Mouse (Mus musculus): ENCODE results near the gene Daam1.

Daam1 gene

DNA sequence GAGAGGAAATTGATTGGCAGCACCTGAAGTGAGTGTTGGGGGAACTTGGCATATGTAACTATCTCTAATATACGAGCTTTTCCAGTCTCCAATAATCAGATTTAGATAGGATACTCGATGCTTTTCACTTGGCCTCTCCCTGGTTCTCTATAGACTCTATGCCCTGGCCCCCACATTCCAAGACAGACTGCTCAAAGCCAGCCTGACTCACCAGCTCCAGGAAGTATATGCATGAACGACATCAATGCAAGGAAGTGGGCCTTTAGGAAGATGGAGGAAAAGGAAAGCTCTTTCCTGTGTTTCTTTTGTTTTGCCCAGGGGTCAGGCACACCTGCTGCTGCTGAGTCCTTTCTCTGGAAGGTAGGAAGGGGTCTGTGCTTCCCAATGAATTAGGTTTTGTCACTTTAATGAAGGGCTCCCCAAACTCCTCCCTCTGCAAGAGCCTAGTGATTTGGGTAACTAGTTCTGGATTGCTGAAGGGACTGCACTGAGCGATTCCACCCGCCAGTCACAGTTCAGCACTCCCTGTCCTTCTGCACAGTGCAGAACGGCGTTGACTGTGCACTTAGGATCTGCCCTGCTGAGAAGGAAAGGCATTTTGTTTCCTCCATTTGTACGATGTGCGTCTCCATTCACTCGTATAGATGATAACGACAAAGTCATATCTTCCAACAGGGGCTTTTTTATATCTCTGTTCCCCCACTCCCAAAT lies 95.3 kb downstream of the Daam1 start:
- in situ Hi-C loops (cut with MboI; ENCODE audit: unreplicated experiment in 2 of 2) = no loop called here

DNA sequence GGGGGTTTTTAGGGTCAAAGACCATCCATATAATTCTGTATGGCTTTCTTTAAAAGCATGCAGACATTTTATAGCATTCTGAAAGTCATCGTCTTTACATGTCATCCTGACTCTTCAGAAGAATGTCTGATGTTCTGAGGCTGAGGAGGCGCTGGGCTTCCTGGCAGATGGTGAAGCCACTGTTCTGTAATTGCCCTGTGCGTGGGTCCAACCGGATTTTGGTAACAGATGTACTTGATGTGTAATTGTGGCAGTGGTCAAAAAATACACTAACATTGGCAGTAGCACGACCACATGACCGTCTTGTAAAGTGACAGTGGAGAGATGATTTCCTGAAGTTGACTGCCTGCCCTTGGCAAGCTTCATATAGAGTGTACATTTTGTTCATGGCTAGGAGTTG lies 97.2 kb downstream of the Daam1 start:
- in situ Hi-C loops (cut with MboI; ENCODE audit: unreplicated experiment in 2 of 2) = no loop called here

DNA sequence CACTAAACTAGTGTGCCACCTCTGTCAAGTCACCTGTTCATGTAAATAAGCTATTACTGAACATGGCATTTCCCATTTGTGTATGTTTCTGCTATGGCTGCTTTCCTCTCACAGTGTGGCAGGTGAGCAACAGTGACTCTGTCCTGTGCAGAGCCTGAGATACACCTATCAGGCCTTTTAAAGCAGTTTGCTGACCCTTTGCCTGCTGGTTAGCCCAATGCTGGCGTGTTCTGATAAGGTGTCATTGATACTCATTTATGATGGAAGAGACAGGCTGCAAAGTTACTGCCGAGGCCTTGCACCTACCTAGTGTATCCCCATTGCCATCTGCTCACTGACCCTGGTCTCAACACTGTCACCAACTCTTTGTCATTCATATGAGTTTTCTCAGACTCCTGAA lies 99.0 kb downstream of the Daam1 start:
- in situ Hi-C loops (cut with MboI; ENCODE audit: unreplicated experiment in 2 of 2) = no loop called here

DNA sequence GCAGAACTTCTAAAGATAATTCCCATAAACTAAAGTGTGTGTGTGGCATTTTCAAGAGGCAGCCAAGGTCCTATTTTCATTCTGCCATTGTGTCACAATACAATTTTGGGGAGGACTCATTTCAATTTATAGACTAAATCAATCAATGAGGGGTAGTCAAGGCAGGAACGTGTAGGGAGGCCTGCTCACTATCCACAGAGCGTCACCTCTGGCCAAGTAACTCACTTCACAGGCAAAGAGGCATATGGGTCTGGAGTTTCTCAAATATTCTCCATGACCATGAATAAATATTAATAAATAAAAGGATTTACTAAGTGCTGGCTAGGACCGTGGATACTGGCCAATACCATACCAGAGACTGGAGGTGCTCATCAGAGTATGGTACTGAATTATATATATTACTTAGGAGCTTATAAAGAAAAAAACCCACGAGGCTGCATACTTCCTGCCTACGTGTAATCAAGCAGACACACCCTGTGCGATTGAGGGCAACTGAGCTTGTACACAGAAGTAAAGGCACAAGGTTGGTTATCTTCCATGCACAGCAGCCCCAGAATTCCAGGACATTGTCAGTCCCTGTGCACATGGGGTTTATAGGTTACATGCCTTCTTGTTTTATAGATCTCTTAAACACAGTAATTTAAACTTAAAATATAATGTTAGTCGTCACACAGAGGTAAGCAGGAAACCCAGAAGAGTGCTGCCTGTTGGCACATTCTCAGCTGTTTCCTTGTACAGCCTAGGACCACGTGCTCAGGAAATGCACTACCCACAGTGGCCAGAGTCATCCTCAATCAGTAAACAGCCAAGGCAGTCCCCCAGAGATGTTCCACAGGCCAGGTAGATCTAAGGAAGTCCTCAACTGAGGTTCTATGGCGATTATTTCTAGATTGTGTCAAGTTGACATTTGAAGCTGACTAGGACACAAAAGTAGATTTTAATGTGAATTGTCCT lies 101.8 kb downstream of the Daam1 start:
- in situ Hi-C loops (cut with MboI; ENCODE audit: unreplicated experiment in 2 of 2) = no loop called here

DNA sequence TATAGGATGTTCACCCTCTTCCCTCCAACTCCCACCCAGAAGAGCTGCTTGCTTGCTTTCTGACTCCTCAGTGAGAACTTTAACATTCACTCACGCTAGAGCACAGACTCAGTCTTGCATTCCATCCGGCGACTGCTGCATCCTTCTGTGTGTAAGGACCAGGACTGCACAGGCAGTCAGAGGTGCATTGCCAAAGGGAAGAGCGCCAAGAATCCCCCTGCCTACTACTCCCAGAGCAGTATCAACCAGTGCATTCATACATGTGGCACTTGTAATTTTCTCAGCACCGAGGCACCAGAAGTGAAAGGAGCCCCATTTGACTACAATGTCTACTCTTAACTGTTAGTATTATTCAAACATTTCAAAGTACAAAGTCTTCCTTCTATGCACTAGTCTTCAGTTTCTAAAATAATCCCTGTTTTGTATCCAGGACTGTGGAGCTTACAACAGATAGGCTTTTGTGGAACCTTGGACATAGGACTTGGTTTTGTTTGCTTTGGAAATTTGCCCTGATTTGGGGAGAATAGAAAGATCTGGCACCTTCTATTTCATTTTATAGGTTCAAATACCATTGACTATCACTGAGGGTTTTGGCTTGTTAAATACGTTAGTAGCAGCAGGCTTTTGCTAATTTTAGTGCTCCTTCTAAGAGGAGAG lies 103.2 kb downstream of the Daam1 start:
- in situ Hi-C loops (cut with MboI; ENCODE audit: unreplicated experiment in 2 of 2) = no loop called here

DNA sequence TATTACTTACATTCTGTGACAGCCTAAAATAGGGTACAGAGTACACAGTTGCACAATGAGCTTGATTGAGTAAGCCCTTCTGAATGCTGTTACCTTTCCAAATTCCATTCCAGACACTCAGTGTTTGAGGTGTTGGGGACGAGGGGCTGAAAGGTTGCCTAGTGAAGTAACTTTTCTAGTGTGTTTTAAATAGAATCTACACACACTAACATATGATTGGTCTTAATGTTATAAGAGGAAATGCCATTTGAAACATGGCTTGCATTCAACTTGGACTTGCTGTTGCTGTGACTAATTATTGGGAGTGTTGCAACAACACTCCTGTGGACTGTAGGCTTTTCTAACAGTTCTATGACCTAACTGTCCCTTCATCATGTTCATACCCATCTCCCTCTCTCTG lies 105.8 kb downstream of the Daam1 start:
- in situ Hi-C loops (cut with MboI; ENCODE audit: unreplicated experiment in 2 of 2) = no loop called here

DNA sequence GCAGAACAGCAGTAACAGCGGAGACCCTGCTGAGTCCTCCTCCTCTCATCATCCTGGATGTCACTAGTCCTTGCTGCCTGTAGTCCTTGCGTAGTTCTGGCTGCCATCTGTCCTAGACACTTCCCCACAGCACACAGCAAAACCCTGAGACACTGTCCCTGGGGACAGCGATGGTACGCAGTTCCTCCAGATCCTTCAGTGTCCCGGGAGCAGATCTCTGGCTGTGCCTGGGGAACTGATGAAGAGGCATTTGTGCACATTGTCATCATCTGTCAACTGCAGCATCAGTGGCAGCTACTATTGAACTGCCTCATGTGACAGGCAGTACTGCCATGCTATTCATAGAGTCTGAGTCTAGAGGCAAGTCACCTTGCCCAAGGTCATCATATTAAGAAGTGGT lies 107.6 kb downstream of the Daam1 start:
- in situ Hi-C loops (cut with MboI; ENCODE audit: unreplicated experiment in 2 of 2) = no loop called here

DNA sequence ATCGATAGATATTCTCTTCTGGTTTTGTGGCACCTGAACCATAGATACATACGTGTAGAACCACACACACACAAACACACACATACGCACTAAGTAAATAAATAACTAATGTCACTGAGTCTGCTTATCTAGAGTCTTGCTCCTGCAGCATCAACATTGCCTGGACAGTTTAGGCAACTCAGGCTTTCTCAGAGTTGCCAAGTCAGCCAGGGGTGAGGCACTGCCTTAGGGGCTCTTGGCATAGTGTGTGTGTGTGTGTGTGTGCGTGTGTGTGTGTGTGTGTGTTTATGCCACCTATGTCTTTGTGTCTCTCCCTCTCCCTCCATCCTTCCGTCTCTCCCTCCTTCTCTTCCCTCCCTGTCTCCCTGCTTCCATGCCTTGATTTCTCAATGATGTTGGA lies 110.4 kb downstream of the Daam1 start:
- in situ Hi-C loops (cut with MboI; ENCODE audit: unreplicated experiment in 2 of 2) = no loop called here

DNA sequence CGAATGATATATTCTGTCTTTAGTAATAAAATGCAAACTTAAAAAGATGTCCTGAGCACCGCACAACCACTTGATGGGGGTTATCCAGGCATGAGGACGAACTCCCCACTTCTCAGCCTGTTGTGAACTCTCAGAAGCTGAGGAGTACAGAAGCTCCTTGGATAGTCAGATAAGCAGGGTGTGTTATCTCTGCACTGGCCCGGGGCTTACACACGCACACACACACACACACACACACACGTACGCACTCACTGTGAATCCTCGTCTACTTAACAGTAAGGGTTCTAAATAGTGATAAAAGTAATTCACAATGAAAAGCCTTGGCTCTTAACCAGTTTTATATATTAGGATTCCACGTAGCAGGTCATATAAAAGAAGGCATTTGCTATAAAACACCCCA lies 112.2 kb downstream of the Daam1 start:
- in situ Hi-C loops (cut with MboI; ENCODE audit: unreplicated experiment in 2 of 2) = no loop called here

DNA sequence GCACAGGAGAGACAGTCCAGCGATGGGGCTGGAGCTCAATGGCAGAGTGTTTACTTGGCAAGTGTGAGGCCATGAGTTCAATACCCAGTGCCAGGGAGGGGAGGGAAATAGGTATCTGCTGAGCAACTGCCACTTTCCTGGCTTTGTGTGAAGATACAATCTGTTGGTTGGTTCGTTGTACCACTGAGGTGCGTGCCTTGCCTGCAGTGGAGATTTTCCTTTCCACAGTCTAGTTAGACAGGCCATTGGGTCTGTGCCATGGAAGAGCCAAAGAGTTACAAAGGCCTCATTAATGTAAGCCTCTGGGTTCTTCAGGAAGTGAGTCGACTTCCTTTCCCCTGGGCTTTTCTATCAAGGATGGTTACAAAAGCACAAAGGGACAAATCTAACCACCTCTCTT lies 112.8 kb downstream of the Daam1 start:
- in situ Hi-C loops (cut with MboI; ENCODE audit: unreplicated experiment in 2 of 2) = no loop called here

DNA sequence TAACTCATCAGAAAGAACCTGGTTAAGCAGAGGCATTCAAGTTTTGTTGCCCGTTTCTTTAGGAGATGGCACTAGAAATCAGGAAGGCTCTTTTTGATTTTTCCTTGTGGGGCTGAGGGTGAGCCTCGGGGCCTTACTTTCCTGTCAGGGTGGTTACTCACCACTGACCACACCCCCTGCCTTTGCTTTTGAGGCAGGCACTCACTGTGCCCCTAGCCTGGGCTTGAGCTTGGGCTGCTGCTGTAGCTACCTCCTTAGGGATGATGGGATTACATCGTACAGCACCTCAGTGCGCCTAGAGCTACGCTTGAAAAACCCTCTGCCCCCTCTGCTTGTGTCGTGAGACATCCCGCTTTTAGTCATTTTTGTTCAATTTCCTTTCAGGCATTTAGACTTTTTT lies 115.0 kb downstream of the Daam1 start:
- in situ Hi-C loops (cut with MboI; ENCODE audit: unreplicated experiment in 2 of 2) = no loop called here

DNA sequence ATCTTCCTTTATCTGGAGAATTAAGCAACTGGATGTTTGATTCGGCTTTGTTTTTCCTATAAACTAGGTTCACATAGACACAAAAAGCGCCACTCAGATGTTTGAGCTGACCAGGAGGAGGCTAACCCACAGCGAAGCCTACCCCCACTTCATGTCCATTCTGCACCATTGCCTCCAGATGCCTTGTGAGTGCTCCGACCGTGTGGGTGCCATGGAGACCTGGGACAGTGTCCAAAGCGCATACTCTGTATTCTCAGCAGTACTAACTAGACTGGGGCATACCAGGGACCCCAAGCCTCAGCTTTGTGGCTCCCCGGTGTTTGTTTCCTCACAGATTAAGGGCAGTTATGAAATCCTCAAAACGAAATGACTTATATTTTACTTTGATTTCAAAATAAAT lies 115.6 kb downstream of the Daam1 start:
- in situ Hi-C loops (cut with MboI; ENCODE audit: unreplicated experiment in 2 of 2) = no loop called here

DNA sequence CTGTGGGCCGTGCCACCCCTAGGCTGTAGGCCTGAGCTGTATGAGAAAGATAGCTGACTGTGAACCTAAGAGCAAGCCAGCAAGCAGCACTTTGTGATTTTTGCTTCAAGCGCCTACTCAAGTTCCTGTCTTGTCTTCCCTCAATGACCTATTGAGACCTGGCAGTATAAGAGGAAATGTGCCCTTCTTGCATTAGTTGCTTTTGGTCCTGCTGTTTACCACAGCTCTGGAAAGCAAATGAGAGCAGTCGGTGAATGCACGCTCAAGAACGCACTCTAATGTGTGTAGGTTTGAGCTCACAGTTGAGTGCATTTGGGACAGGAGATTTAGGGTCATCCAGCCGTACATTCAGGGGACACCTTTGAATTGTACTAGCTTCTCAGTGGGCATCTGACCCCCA lies 118.1 kb downstream of the Daam1 start:
- in situ Hi-C loops (cut with MboI; ENCODE audit: unreplicated experiment in 2 of 2) = no loop called here

DNA sequence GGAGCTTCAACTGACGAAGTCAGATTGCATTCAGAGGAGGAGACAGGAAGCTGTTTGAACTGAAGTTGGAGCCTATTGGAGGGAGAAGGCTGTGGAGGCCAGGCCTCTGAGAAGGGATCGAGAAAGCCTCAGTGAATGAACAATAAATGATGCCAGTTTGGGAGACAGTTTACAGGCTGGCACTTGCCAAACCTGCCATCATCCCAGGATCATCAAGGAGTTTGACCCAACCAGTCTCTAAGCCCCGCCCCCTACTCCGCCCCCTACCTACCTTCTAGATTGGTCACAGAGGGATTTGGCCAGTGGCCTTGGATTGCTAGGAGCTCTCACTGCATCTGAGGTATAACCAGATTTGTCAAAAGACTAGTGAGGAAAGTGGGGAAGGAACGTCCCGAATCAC lies 118.7 kb downstream of the Daam1 start:
- in situ Hi-C loops (cut with MboI; ENCODE audit: unreplicated experiment in 2 of 2) = no loop called here

DNA sequence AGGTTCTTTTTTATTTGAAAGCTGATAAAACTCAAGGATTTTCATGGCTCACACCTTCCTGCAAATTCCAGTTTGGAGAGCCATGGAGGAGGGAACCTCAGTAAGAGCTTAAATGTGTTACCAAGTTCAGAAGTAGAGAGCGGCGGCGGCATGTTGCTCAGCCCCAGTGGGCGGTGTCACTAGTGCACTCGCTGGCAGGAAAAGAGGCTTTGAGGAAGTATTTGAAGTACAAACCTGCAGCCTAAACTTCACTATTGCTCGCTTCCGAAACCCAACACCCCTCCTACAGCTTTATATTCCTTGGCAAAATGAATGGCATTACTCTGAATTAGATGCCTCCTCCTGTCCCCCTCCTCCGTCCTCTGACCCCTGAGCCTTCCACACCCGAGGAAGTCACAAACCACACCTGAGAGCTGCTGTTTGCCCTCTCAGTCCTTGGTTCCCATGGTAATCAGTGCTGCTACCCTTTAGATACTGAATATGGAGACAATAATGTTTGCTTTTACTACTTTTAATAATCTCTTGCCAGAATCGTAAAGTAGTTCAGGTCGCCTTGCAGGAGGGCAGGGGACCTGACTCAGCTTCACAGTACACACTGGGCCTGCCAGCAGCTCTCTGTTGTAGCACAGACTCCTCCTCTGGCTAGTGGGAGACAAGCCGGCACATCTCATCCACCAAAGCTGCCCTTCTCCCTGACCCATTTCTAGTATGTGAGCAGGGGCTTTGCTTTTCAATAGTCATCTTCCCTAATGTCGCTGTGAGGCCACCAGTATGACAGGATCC lies 119.4 kb downstream of the Daam1 start:
- in situ Hi-C loops (cut with MboI; ENCODE audit: unreplicated experiment in 2 of 2) = no loop called here

DNA sequence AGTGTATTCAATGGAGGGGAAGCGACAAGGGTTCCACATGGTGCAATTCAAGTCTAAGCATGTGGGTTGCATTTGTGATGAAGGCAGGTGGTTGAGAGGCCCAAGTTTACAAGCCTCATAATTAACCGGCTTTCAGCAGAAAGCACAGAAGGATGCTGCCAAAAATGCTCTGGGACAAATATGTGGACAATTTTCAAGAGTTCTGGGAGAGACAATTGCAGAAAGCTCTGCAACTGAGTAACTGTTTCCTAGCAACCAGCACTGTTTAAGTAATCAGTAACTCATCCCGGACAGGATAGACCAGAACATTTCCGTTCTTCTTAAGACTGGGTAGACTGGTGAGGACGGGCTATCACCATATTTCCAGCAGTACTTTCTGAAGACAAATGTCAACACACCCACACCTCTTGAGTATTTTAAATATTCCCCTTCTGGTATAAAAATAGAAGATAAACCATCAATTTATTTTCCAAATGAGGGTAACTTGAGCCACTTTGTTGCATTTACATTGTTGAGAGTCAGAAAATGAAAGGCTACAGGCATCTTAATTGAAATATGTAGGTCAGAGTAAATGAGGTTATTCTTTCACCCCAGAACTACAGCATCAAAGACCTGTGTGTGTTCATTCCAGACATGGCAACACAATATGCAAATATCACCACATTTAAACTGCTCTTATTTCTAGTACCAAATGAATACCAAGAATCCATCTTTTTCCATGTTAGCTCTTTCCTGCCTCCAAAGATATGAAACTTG lies 123.5 kb downstream of the Daam1 start:
- in situ Hi-C loops (cut with MboI; ENCODE audit: unreplicated experiment in 2 of 2) = no loop called here

DNA sequence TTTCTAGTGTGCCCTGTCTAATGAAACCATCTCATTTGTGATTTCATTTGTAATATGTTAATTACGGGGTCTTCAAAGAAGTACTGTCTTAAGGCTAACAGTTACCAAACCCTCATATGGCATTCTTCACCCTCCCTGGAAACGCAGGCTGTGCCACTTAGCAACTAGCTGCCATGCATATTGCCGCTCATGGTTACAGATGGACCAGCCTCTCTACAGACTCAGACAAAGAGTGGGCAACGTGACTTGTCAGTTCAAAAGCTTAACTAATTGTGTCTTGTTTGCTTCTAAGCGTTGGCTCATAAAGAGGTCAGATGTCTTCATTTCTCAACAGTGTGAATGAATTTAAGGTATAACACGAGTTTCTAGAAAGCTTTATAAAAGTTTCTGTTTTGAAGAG lies 126.1 kb downstream of the Daam1 start:
- in situ Hi-C loops (cut with MboI; ENCODE audit: unreplicated experiment in 2 of 2) = no loop called here

DNA sequence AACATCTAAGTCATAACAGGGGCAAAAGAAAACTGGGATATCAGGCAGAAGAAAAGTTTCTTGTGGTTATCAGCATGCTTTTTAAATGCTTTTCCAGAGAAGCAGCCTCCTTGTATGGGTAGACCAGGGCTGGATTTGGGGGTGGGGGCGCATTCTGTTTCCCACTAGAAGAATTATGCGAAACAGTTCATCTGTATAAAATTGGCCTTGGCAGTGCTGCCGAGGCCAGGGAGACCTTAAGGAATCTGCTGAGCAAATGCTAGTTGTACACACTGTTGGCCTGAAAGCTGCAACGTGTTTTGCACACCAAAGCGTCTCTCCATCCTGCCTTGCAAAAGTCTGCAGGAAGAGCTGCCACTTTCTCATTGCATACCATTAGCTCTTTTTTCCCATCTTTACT lies 126.6 kb downstream of the Daam1 start:
- in situ Hi-C loops (cut with MboI; ENCODE audit: unreplicated experiment in 2 of 2) = no loop called here

DNA sequence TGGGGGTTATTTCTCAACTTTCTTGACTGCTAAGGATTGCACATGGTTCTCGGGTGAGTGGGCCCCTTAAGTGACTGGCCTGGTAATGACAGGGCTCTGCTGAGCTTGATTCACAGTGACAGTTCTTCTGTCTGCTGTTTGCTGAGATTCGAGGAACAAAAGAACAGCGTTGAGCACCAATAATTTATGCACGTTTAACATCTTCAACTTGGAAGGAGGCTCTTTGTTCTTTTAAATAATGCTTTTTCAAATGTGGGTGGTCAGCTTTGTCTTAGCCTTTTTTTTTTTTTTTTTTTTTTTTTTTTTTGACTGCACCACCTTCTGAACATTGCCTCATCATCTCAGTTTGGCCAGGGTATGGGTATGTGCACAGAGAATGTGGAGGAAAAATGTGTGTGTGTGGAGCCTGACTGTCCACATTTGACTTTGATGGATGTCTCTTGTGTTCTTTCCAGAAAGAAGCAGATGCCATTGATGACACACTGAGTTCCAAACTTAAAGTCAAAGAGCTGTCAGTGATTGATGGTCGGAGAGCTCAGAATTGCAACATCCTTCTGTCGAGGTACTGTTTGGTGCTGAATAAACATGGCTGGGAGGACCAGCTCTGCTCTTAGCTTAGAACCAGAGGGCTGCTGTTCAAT lies 128.6 kb downstream of the Daam1 start:
- in situ Hi-C loops (cut with MboI; ENCODE audit: unreplicated experiment in 2 of 2) = no loop called here

DNA sequence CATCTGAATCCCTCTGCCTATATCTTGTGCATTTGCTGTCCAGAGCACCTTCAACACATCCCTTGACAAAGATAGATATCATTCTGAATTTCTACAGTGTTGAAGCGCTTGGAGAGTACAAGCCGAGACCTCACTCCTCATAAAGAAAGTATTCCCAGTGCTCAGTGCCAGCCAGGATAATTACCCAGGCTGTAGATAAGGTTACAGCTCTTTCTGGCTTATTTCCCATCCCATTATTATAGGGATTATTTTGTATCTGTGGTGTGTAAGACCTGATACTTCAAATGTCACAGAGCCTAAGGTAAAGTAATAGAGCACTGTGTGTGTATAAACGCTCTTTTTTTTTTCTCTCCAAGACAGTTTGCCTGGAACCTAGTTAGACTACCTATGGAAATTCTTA lies 130.8 kb downstream of the Daam1 start:
- in situ Hi-C loops (cut with MboI; ENCODE audit: unreplicated experiment in 2 of 2) = no loop called here
